Mouse (Mus musculus) layer of hippocampus, adult 8-10 months (tissue): ENCODE data around the gene P2ry13. TPM values are rescaled to one million over a fixed set of nuclear protein-coding genes. Genes with fewer than 3 reads are reported as not detected.

ENCODE experiments used
- DNase-seq, 2 experiments: peaks; one replicate each; pipeline ENCODE4 v3.0.0; 2022; ENCODE audit warnings: low spot score in 2 of 2
- total RNA-seq, 4 experiments: library from RNA; stranded (reverse); gene quantifications; 2 replicates each; pipeline ENCODE4 v1.2.4; 2022

The P2ry13 gene
- total RNA-seq, 4 experiments from 2014 or later, result 7.7 to 23.9 (median 15.7) TPM

DNA sequence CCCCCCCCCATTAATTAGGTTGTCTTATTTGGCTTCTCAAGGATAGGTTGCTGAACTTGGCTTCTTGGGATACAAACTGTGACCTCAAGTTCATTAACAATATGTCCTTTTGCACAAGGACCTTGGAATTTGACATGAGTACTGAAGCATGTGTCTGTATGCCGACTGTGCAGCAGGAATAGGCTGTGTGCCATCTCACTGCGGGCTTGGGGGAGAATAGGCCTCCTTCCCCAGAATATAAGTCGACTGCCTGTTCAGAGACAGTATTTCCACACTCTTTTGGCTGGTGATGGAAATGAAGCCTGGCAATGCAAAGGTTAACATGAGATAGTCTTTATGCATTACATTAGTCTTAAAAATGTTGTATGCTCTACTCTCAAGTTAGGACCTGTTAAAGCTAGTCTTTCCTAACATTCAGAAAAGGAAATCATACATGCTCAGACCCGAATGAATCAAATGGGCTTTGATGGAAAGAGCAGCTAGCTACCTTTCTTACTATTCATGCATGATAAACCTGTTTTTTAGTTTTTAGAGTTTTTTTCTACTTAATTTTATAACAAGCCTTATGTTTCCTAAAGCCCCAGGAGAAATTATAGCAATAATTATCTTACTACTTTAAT is 13.2 kb downstream of the P2ry13 start:
- DNase-seq, result no peak

DNA sequence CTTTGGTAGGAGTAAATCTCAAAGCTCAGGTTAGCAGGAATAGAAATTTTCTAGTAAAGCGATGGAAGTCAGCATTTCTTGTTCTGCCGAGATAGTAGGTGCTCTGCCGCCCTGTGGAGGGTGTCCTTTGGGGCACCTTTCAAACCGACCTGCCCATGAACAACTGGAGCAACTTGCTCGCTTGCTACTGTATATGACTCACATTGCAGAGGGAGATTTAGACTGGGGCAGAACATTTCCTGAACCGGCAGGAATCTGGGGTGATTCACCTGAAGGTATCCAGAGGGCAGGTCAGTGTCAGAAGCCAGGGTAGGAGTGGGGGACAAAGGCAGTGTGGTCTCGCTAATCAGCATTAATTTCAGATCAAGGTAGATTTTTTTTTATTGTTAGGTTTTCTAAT is 15.7 kb downstream of the P2ry13 start, which contains the start of gene Gpr87:
Gene Gpr87, minus strand, starts transcription at position 167 of the 400 bp plus-strand sequence.
- DNase-seq, result no peak

- DNase-seq, result no peak
Measured at GRCm38 (mm10) chr3:59194099-59194498, 16.6 kb downstream of the P2ry13 start.

DNA sequence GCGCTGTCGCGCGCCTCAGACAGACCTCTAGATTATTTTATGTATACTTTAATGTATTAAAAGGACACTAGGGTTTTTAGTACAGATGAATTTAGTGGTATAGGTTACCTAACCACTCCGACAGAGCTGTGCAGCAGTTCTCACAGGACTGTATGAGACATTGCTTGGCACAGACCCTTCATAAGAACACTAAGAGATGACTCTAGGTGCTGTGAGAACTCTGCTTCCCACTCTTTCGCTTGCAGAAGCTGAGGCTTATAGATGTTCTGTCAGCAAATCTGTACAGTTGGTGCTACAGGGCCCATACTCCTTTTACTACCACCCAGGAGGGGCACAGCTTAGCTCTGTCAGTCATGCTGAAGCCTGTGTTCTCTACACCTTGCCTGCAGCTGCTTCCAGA is 19.0 kb downstream of the P2ry13 start:
- no peak for DNase-seq

GRCm38 (mm10) chr3:59187336-59187735 is 23.3 kb downstream of the P2ry13 start:
- DNase-seq, result no peak

GRCm38 (mm10) chr3:59185662-59186061 is 25.0 kb downstream of the P2ry13 start:
- no peak for DNase-seq

DNA sequence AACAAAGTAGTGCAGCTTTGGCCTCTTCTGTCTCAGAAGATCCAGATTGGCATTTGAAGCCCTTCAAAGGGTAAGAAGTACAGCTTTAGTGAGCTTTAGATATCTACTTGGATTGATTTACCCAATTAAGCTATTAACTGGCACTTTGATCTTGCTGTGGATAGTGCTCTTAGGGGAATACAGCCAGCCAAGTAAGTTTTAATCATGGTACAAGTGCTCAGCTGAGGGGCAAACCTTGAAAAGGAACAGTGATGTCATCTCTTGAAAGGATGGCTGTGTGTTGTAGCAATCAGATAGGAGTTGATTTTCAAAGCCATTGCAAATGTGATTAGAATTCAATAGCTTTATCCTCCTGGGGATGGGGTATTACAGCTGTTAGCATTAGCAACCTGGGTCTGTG is 28.6 kb downstream of the P2ry13 start:
- no peak for DNase-seq

DNA sequence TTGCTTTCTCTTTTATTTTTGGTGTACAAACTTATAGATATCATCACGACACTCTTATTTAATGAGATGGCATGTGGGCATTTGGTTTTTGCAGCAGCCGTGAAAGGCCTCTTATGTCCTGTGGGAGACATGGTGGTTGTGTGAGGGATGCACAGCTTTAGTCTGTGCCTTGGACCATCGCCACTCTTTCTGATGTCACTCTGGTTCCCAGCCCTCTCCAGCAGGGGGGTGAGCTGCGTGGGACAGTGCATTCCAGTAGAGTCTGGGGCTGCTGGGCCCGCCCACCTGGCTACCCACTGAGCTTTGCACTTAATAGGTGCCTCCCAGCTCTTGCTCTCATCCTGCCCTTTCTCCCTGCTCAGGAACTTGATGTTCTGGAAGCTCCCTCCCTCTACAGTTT is 29.5 kb downstream of the P2ry13 start:
- no peak for DNase-seq

- no peak for DNase-seq
Measured at GRCm38 (mm10) chr3:59176871-59177270, 33.8 kb downstream of the P2ry13 start.

DNA sequence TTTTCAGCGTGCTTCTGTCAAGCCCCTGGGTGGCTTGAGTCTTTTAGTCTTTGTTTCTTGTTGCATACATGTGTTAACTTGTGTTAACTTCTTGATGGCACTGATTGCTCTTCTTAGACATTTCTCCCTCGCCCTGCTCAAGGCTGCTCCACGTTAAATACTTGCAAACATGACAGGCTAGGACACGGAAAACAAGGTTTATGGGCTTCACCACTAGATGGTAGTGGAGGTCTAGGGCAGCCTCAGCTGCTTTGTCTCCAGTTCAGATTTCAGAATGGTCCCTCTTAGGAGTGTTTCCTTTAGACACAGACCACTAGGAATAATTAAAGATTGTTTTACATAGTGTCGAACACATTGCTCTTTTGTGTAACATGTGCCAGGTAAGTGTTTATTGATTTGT is 35.4 kb downstream of the P2ry13 start:
- DNase-seq, result peak in 1 of 2 experiments; percentile 41

- no peak for DNase-seq
Measured at GRCm38 (mm10) chr3:59174426-59175154, 36.1 kb downstream of the P2ry13 start.

GRCm38 (mm10) chr3:59169921-59170627 is 40.6 kb downstream of the P2ry13 start:
- no peak for DNase-seq

- no peak for DNase-seq
Measured at GRCm38 (mm10) chr3:59169215-59169614, 41.5 kb downstream of the P2ry13 start.

DNA sequence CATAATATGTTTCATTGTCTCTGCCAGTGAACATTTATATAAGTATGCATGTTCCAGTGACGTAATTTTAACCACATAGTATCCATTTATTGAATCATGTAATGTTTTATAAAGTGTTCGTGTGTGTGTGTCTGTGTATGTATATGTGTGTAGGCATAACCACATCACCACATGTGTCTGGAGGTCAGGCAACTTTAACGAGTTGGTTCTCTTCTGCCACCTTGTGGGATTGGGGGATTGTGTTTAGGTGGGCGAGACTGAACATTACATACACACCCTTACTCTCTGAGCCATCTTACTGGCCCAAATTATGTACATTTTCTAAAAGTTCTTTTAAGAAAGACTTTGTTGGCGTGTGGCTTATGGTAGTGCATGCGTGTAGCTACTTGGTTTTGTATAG is 42.2 kb downstream of the P2ry13 start:
- DNase-seq, result no peak

DNA sequence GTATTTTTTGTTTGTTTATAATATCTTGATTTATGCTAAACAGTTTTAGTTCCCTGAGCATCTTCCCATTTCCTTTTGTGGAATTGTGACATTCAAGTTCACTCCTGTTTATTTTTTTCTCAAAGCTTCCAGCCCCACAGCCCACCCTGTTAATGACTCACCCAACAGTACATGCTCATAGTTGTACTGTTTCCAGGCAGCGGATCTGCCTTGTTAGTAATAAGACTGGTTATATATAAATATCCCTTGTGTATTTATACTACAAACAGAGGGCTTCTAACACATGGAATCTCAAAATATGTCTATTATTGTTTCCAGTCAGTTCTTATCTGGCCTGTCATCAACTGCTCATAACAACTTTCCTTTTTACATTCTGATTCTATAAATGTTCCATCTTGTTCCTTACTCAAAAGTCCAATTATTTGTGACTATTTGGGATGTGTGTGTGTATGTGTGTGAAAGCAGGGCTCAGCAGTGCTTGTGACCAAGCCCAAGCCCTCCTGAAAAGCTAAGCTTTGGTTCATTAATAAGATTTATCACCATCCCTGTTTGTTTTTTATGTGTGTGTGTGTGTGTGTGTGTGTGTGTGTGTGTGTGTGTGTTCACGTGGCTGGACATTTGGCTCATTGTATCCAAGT is 43.1 kb downstream of the P2ry13 start:
- no peak for DNase-seq

GRCm38 (mm10) chr3:59160465-59160864 is 50.2 kb downstream of the P2ry13 start:
- no peak for DNase-seq

Other genes starting within 250 kb of the P2ry13 start
- gene Med12l, start 205.1 kb downstream of the P2ry13 start, total RNA-seq, result 10 to 100 TPM; 46.5 to 61.7 (median 54.8) TPM
- not detected for gene Gpr171, start 109.1 kb downstream of the P2ry13 start, total RNA-seq
- 1 to 10 TPM; 1.4 to 3.4 (median 2.5) TPM for gene P2ry14, start 57.3 kb downstream of the P2ry13 start, total RNA-seq
- gene Gpr87, start 15.8 kb downstream of the P2ry13 start, total RNA-seq, result not detected
- 100 to 1,000 TPM in 2 of 4 experiments, 10 to 100 TPM in 2; 41.7 to 102 (median 71.7) TPM for gene P2ry12, start 52.0 kb upstream of the P2ry13 start, total RNA-seq
- gene Igsf10, start 133.5 kb upstream of the P2ry13 start, total RNA-seq, result 1 to 10 TPM; 2.0 to 4.2 (median 3.1) TPM